Mouse (Mus musculus) midbrain, embryonic 12.5 days (tissue): ENCODE results near the gene Adsl. TPM values are rescaled to one million over a fixed set of nuclear protein-coding genes. Genes with fewer than 3 reads are reported as not detected.

Source experiments
- ATAC-seq: fragments of 200-750 bp; cut with Nextera tagmentation; 2 replicates; pipeline ENCODE4 v1.8.0; 2017; ENCODE audit warnings: low read depth, moderate TSS enrichment, moderate library complexity; ENCODE audit not compliant: low FRiP score
- H3K27ac ChIP-seq: fragments of 300-500 bp; sonication (generic); replicated peaks from 2 replicates; pipeline ENCODE4 v1.5.1; 2016; ENCODE audit warnings: mild to moderate bottlenecking
- H3K27me3 ChIP-seq: fragments of 300-500 bp; sonication (generic); 2 replicates; pipeline ENCODE4 v1.6.1; 2016; ENCODE audit warnings: mild to moderate bottlenecking
- H3K36me3 ChIP-seq: fragments of 300-500 bp; sonication (generic); 2 replicates; pipeline ENCODE4 v1.6.1; 2016
- H3K4me1 ChIP-seq: fragments of 300-500 bp; sonication (generic); 2 replicates; pipeline ENCODE4 v1.6.1; 2016
- H3K4me2 ChIP-seq: fragments of 300-500 bp; sonication (generic); replicated peaks from 2 replicates; pipeline ENCODE4 v1.6.1; 2016; ENCODE audit warnings: mild to moderate bottlenecking, moderate library complexity
- H3K4me3 ChIP-seq: fragments of 300-500 bp; sonication (generic); 2 replicates; pipeline ENCODE4 v1.5.1; 2016; ENCODE audit warnings: mild to moderate bottlenecking
- H3K9ac ChIP-seq: fragments of 300-500 bp; sonication (generic); replicated peaks from 2 replicates; pipeline ENCODE4 v1.6.1; 2016; ENCODE audit warnings: mild to moderate bottlenecking, moderate library complexity
- H3K9me3 ChIP-seq: fragments of 300-500 bp; sonication (generic); 2 replicates; pipeline ENCODE4 v1.6.1; 2016; ENCODE audit warnings: mild to moderate bottlenecking
- WGBS: fragments of 180-500 bp; shearing (Covaris S2); methylation state at CpG from one replicate; pipeline ENCODE4 v1.1.7; 2016; 5-methylcytosine and 5-hydroxymethylcytosine counted together
- microRNA-seq: library from miRNA; unstranded; fragments of <30 nt; microRNA quantifications from one replicate; pipeline ENCODE4, GENCODE M21; 2017
- polyA plus RNA-seq: library from polyadenylated mRNA; unstranded; fragments of >200 nt; fragmentation: Nextera tagmentation; extraction: Ambion mirVana; gene quantifications from 2 replicates; pipeline ENCODE4 v1.2.1, GENCODE M21; 2016

The Adsl gene
- polyA plus RNA-seq, 1 experiment from 2014 or later = 153 TPM

DNA sequence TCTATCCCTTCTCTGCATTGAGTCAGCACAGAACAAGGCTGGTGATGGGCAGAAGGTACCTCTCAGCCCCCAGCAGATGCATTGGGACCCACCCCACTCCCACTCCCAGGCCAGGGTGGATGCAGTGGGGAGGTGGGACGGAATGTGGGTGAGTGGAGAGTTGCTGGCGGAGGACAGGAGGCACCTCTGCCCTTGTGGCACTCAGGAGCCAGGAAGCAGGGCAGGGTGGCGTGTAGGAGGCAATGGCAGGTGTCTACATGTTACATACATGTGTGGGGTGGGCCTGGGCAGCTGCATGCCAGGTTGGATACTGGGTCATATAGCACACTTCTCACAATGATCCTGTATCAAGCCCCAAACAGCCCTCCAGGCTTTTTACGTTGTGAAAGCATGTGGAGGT is 64.1 kb downstream of the Adsl start:
- no peak for ATAC-seq
- peaks cover 87% of the 10 kb centered on the region for H3K36me3 ChIP-seq
- H3K4me1 ChIP-seq = no peaks in the 10 kb centered on the region
- no peaks in the 10 kb centered on the region for H3K27me3 ChIP-seq
- WGBS = 93% methylated on average over 4 of the region's 4 CpGs
- H3K4me3 ChIP-seq = no peak overlapping the region
- no peak overlapping the region for H3K4me2 ChIP-seq
- H3K27ac ChIP-seq = no peak overlapping the region
- H3K9me3 ChIP-seq = no peaks in the 10 kb centered on the region
- H3K9ac ChIP-seq = no peak overlapping the region

DNA sequence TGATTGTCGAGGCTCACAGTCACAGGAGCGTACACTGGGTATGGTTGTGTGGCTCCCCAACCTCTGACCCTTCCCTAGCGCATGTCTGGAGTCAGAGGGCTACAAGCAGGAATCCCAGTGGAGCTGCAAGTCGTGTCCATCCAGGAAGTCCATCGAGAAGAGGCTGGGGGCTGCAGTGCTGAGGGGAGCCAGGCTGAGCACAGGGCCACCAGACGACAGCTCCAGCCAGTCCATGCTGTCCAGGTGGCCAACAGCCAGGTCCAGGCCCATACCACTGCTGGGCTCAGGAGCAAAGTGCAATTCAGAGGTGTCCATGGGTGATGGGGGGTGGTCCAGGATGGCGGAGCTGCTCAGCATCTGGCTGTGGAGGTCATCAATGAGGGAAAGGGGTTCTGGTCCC is 64.9 kb downstream of the Adsl start:
- H3K9me3 ChIP-seq = no peaks in the 10 kb centered on the region
- peaks cover 94% of the 10 kb centered on the region for H3K36me3 ChIP-seq
- no peak overlapping the region for H3K9ac ChIP-seq
- no peaks in the 10 kb centered on the region for H3K4me1 ChIP-seq
- no peak for ATAC-seq
- H3K27me3 ChIP-seq = no peaks in the 10 kb centered on the region
- no peak overlapping the region for H3K4me3 ChIP-seq
- no peak overlapping the region for H3K27ac ChIP-seq
- H3K4me2 ChIP-seq = no peak overlapping the region
- 87% methylated on average over 7 of the region's 7 CpGs for WGBS

DNA sequence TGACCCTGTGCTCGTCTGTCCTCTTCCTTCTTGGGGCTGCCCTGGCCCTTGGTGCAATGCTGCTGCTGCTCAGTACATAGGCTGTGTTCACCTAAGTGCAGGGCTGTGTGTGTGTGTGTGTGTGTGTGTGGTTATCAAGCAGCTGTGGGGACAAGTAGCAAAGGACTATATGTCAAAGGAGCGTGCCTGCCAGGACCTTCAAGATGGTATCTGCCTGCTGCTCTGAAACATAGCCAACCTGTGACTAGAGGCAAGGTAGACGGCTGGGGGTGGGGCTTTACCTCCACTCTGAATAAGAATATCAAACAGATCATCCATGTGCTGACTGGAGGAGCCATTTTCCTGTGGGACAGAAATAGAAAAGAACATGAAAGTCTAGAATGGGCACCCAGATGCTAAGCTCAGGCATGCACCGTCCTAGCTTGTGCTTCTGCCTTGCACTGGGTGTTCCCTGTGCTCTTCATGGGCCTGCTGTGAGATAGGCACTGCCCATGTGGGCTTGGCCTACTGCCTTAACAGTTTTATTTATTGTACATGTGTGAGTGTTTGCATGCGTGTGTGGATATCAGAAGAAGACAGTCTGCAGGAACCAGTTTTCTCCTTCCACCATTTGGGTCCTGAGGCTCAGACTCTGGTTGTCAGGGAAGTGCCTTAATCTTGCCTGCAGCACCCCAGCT is 66.9 kb downstream of the Adsl start:
- peaks cover 98% of the 10 kb centered on the region for H3K36me3 ChIP-seq
- no peak overlapping the region for H3K4me2 ChIP-seq
- no peaks in the 10 kb centered on the region for H3K27me3 ChIP-seq
- H3K9ac ChIP-seq = no peak overlapping the region
- ATAC-seq = no peak
- no peaks in the 10 kb centered on the region for H3K9me3 ChIP-seq
- H3K4me3 ChIP-seq = no peak overlapping the region
- 94% methylated on average over 5 of the region's 5 CpGs for WGBS
- H3K27ac ChIP-seq = no peak overlapping the region
- no peaks in the 10 kb centered on the region for H3K4me1 ChIP-seq

DNA sequence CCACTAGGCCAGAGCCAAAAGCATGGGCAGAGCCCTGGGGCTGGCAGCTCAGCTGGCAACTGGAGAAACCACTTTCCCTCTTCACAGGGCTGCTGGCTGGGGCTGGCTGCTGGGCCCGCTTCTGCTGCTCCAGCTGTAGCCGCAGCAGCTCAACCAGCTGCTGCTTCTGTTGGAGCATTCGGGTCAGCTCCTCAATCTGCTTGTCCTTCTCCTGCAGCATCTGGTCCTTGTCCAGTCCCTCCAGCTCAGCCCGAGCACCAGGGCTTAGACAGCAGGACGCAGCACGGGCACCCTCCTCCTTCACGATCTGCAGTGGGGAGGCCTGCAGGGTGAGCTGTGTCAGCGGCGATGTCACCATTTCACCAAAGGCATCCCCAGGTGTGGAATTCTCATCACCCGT is 68.2 kb downstream of the Adsl start:
- Histone ChIP-seq H3K9me3 (no peaks in the 10 kb centered on the region), H3K4me1 (no peaks in the 10 kb centered on the region), H3K27me3 (no peaks in the 10 kb centered on the region), H3K27ac (no peak overlapping the region), H3K4me2 (no peak overlapping the region), H3K9ac (no peak overlapping the region), H3K36me3 (peaks cover 98% of the 10 kb centered on the region), H3K4me3 (no peak overlapping the region)
- 93% methylated on average over 10 of the region's 10 CpGs for WGBS
- no peak for ATAC-seq

- H3K27ac ChIP-seq = no peak overlapping the region
- H3K4me3 ChIP-seq = no peak overlapping the region
- peaks cover 98% of the 10 kb centered on the region for H3K36me3 ChIP-seq
- no peaks in the 10 kb centered on the region for H3K9me3 ChIP-seq
- H3K9ac ChIP-seq = no peak overlapping the region
- H3K4me2 ChIP-seq = no peak overlapping the region
- H3K4me1 ChIP-seq = no peaks in the 10 kb centered on the region
- H3K27me3 ChIP-seq = no peaks in the 10 kb centered on the region
- no peak for ATAC-seq
- 94% methylated on average over 7 of the region's 7 CpGs for WGBS
Observed at GRCm38 (mm10) chr15:81017308-81017707, 69.0 kb downstream of the Adsl start.

Small RNA genes lying within 50 kb of the gene (microRNA-seq; reads per million reads assigned to microRNA genes)
- 26.5 reads per million, percentile 36 among the genes with 10 or more reads in this experiment for gene Mir5113

Other genes starting within 250 kb of the Adsl start
- gene Tnrc6b, start 237.2 kb upstream of the Adsl start, polyA plus RNA-seq = 58.9 and 66.6 TPM in 2 replicates
- gene Sgsm3, start 29.3 kb downstream of the Adsl start, polyA plus RNA-seq = 32.0 and 38.3 TPM in 2 replicates
- gene Mrtfa, start 242.3 kb downstream of the Adsl start, polyA plus RNA-seq = 29.2 and 29.4 TPM in 2 replicates